Mouse (Mus musculus) intestine, embryonic 15.5 days (tissue): ENCODE measurements around the gene Tmem251. TPM values are rescaled to one million over a fixed set of nuclear protein-coding genes. Genes with fewer than 3 reads are reported as not detected.

Experiments used
- ATAC-seq: fragments of 200-750 bp; cut with Nextera tagmentation; 2 replicates; pipeline ENCODE4 v1.8.0; 2017; ENCODE audit warnings: moderate TSS enrichment, moderate library complexity
- H3K27ac ChIP-seq: fragments of 300-500 bp; sonication (generic); 2 replicates; pipeline ENCODE4 v1.5.1; 2015; ENCODE audit warnings: mild to moderate bottlenecking, inconsistent platforms
- H3K27me3 ChIP-seq: fragments of 300-500 bp; sonication (generic); replicated peaks from 2 replicates; pipeline ENCODE4 v1.6.1; 2015; ENCODE audit warnings: inconsistent platforms
- H3K36me3 ChIP-seq: fragments of 300-500 bp; sonication (generic); 2 replicates; pipeline ENCODE4 v1.6.1; 2015; ENCODE audit warnings: inconsistent platforms
- H3K4me1 ChIP-seq: fragments of 300-500 bp; sonication (generic); replicated peaks from 2 replicates; pipeline ENCODE4 v1.6.1; 2015; ENCODE audit warnings: inconsistent platforms
- H3K4me2 ChIP-seq: fragments of 300-500 bp; sonication (generic); replicated peaks from 2 replicates; pipeline ENCODE4 v1.6.1; 2015; ENCODE audit warnings: mild to moderate bottlenecking, inconsistent platforms
- H3K4me3 ChIP-seq: fragments of 300-500 bp; sonication (generic); replicated peaks from 2 replicates; pipeline ENCODE4 v1.5.1; 2015; ENCODE audit warnings: inconsistent platforms
- H3K9ac ChIP-seq: fragments of 300-500 bp; sonication (generic); 2 replicates; pipeline ENCODE4 v1.6.1; 2015; ENCODE audit warnings: inconsistent platforms
- H3K9me3 ChIP-seq: fragments of 300-500 bp; sonication (generic); 2 replicates; pipeline ENCODE4 v1.6.1; 2016; ENCODE audit warnings: inconsistent platforms
- WGBS: fragments of 180-500 bp; shearing (Covaris S2); methylation state at CpG from one replicate; pipeline ENCODE4 v1.1.7; 2015; 5-methylcytosine and 5-hydroxymethylcytosine counted together
- polyA plus RNA-seq: library from polyadenylated mRNA; unstranded; fragments of >200 nt; fragmentation: Nextera tagmentation; extraction: Ambion mirVana; gene quantifications from 2 replicates; pipeline ENCODE4 v1.2.1, GENCODE M21; 2015

Gene Tmem251
- polyA plus RNA-seq, 1 experiment from 2014 or later: 15.3 TPM

DNA sequence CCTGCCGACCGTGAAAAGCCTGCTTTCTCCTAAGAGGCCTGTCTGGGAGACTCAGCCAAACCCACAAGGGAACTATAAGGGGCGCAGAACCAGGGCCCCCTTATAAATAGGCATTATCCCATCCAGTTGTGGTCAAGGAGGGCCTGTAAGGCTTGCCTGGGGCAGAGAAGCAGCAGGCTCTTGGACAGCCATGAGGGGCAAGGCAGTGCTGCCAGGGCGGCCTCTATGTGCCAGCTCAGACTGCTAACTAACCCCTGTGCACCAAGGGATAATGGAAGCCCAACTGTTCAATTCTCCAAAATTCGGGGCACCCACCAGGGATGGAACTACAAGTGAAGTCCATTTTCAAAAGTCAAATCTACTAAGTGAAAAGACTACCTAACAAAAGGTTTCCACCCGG is 40.1 kb upstream of the Tmem251 start:
- Histone ChIP-seq H3K9ac (peak overlapping the region; percentile 84), H3K27ac (peak overlapping the region; percentile 81), H3K4me1 (peaks cover 40% of the 10 kb centered on the region)

GRCm38 (mm10) chr12:102703921-102704408 is 39.6 kb upstream of the Tmem251 start:
- Histone ChIP-seq H3K27ac (peak overlapping the region; percentile 81), H3K4me1 (peaks cover 37% of the 10 kb centered on the region), H3K4me2 (peak overlapping the region; percentile 95), H3K36me3 (no peaks in the 10 kb centered on the region), H3K9ac (peak overlapping the region; percentile 84), H3K4me3 (peak overlapping the region; percentile 86), H3K9me3 (no peaks in the 10 kb centered on the region), H3K27me3 (no peaks in the 10 kb centered on the region)
- no peak for ATAC-seq
- WGBS: 11% methylated on average over 17 of the region's 17 CpGs

More for the DNA sequence above, 40.1 kb upstream of the Tmem251 start:
- Histone ChIP-seq H3K27me3 (no peaks in the 10 kb centered on the region), H3K4me2 (peak overlapping the region; percentile 95), H3K36me3 (no peaks in the 10 kb centered on the region), H3K9me3 (no peaks in the 10 kb centered on the region), H3K4me3 (peak overlapping the region; percentile 86)
- no peak for ATAC-seq
- WGBS: 51% methylated on average over 6 of the region's 6 CpGs

GRCm38 (mm10) chr12:102704457-102705198 is 38.9 kb upstream of the Tmem251 start, which contains the start of gene Itpk1:
Itpk1 (minus strand) TSS chr12:102704930.
- under 1% methylated on average over 83 of the region's 105 CpGs for WGBS
- Histone ChIP-seq H3K4me3 (peak within 1 kb of the TSS; percentile 86), H3K4me2 (peak within 1 kb of the TSS; percentile 95), H3K9ac (peak within 1 kb of the TSS; percentile 84), H3K9me3 (no peaks in the 10 kb centered on the region), H3K27ac (peak within 1 kb of the TSS; percentile 90), H3K36me3 (no peaks in the 10 kb centered on the region), H3K4me1 (peaks cover 33% of the 10 kb centered on the region), H3K27me3 (no peaks in the 10 kb centered on the region)
- peak; percentile 93 for ATAC-seq

DNA sequence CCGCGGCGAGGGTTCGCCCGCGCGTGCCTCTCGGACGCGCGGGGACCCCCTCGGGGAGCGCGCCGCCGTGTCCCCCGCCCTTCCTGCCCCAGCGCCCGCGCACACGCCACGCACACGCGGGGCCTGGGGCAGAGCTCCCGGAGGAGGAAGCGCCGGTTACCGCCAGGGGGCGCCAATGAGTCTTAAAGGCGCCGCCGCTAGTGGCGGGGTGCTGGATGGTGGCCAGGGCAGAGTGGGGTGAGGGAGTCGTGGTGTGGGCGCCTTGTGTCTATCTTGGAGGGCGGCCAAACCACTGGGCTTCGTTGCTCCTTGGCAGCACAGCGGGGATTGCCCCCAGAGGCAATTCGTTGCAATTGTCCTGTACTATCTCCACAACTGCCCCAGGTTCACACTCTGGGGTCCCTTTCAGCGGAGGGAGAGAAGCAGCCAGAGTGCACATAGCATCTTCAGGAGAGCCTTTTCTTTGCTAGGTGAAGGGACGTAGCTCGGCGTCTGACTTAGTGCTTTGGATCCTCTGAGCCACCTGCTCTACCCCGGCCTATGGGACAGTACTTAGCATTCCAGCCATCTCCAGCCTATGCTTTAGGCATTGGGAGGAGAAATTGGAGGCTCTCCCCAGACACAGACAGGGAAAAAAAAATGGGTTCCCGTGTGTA is 38.2 kb upstream of the Tmem251 start:
- peak; percentile 82 for ATAC-seq
- peaks cover 33% of the 10 kb centered on the region for H3K4me1 ChIP-seq
- peak overlapping the region; percentile 84 for H3K9ac ChIP-seq
- no peaks in the 10 kb centered on the region for H3K9me3 ChIP-seq
- no peaks in the 10 kb centered on the region for H3K36me3 ChIP-seq
- H3K4me3 ChIP-seq: peak overlapping the region; percentile 86
- H3K27me3 ChIP-seq: no peaks in the 10 kb centered on the region
- H3K27ac ChIP-seq: peak overlapping the region; percentile 90
- 3% methylated on average over 45 of the region's 45 CpGs for WGBS
- peak overlapping the region; percentile 95 for H3K4me2 ChIP-seq

GRCm38 (mm10) chr12:102705906-102706640 is 37.5 kb upstream of the Tmem251 start:
- Histone ChIP-seq H3K4me2 (peak overlapping the region; percentile 95), H3K4me1 (peaks cover 33% of the 10 kb centered on the region), H3K36me3 (no peaks in the 10 kb centered on the region), H3K9me3 (no peaks in the 10 kb centered on the region), H3K4me3 (no peak overlapping the region), H3K9ac (peak overlapping the region; percentile 84; the same call in 1 of the 2 replicates), H3K27me3 (no peaks in the 10 kb centered on the region), H3K27ac (no peak overlapping the region)
- ATAC-seq: no peak
- WGBS: 73% methylated on average over 6 of the region's 6 CpGs

DNA sequence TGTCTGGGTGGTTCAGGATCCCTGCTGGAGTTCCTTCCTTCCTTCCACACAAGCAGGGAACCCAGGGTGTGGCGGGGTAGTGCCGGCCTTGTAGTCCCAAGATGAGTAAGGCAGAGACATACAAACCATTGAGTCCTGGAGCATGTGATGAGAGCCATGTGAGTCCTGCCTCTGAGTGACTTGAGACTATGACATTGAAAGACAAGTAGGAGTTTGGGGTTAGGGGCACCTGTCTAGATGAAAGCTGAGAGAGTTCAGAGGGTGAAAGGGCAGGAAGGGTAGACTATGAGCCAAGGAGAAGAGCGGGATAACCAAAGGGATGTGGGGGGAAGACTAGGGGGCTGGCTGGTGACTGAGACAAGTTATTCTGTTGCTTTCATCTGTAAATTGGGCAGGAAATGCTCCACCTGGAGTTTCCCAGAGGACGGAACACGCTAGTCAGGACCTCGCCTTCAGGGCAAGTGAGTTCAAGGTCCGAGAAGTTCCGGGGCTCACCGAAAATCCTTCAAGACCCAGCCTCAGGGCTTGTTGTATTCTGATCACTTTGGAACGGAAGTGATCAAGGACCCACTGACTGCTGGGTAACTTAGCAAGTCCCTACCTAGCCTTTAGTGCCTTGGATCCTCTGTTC is 36.6 kb upstream of the Tmem251 start:
- no peak for ATAC-seq
- Histone ChIP-seq H3K36me3 (no peaks in the 10 kb centered on the region), H3K27ac (no peak overlapping the region), H3K9me3 (no peaks in the 10 kb centered on the region), H3K4me3 (no peak overlapping the region), H3K9ac (no peak overlapping the region), H3K27me3 (no peaks in the 10 kb centered on the region), H3K4me2 (no peak overlapping the region), H3K4me1 (peaks cover 33% of the 10 kb centered on the region)
- WGBS: 86% methylated on average over 10 of the region's 10 CpGs

DNA sequence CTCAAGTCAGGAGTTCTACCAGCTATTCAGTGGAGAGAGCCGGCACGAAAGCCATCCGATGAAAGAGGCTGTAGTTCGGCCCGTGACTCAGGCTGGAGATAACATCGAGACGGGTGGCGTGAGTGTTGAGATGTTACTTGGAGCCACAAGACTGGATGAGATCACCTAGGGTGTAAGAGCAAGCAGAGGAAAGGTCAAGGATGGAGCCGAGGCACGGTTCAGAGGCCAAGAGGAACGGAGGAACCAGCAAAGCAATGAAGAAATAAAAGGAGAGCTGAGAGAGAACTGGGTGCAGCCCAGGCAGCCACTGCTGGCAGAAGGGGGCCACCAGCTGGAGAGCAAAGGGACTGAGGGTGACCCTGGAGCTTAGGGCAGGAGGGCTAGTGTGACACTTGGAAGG is 35.3 kb upstream of the Tmem251 start:
- Histone ChIP-seq H3K4me2 (no peak overlapping the region), H3K9ac (no peak overlapping the region), H3K4me1 (peaks cover 32% of the 10 kb centered on the region), H3K27me3 (no peaks in the 10 kb centered on the region), H3K4me3 (no peak overlapping the region), H3K9me3 (no peaks in the 10 kb centered on the region), H3K27ac (peak overlapping the region; percentile 36; the same call in 1 of the 2 replicates), H3K36me3 (no peaks in the 10 kb centered on the region)
- 63% methylated on average over 11 of the region's 11 CpGs for WGBS
- peak; percentile 13; the same call in 1 of the 2 replicates for ATAC-seq

- Histone ChIP-seq H3K27me3 (no peaks in the 10 kb centered on the region), H3K9me3 (no peaks in the 10 kb centered on the region), H3K9ac (no peak overlapping the region), H3K36me3 (no peaks in the 10 kb centered on the region), H3K4me2 (no peak overlapping the region), H3K4me3 (no peak overlapping the region), H3K27ac (no peak overlapping the region), H3K4me1 (peaks cover 26% of the 10 kb centered on the region; the same call in 1 of the 2 replicates)
- 86% methylated on average over 5 of the region's 5 CpGs for WGBS
- ATAC-seq: no peak
These were observed 33.7 kb upstream of the Tmem251 start for GRCm38 (mm10) chr12:102709896-102710295.

DNA sequence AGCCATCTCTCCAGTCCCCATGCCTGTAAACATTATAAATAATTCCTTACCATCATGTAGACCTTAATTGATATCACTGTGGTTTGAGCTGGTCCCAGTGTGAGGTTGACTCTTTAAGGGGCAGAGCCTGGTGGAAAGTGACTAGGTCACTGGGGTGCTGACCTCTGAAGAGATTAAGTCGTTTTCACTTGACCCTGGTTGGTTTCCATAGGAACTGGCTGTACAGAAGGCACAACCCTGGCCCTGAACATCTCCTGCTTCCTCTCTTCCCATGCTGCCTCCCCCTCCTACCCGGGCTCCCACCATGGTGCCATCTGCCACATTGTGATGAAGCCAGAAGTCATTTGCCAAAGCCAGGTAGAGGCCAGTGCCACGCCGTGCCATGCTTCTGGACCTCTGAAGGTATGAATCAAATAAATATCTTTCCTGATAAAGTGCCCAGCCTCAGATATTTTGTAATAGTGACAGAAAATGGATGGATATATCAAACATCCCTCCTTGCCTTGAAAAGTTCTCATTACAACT is 32.6 kb upstream of the Tmem251 start:
- H3K4me1 ChIP-seq: 0 out of 2 replicates have a peak, but pooled peaks cover 21% of the 10 kb centered on the region
- H3K9me3 ChIP-seq: no peaks in the 10 kb centered on the region
- H3K4me2 ChIP-seq: no peak overlapping the region
- no peak for ATAC-seq
- no peaks in the 10 kb centered on the region for H3K36me3 ChIP-seq
- H3K9ac ChIP-seq: no peak overlapping the region
- WGBS: 60% methylated on average over 4 of the region's 4 CpGs
- no peak overlapping the region for H3K27ac ChIP-seq
- H3K27me3 ChIP-seq: no peaks in the 10 kb centered on the region
- no peak overlapping the region for H3K4me3 ChIP-seq

DNA sequence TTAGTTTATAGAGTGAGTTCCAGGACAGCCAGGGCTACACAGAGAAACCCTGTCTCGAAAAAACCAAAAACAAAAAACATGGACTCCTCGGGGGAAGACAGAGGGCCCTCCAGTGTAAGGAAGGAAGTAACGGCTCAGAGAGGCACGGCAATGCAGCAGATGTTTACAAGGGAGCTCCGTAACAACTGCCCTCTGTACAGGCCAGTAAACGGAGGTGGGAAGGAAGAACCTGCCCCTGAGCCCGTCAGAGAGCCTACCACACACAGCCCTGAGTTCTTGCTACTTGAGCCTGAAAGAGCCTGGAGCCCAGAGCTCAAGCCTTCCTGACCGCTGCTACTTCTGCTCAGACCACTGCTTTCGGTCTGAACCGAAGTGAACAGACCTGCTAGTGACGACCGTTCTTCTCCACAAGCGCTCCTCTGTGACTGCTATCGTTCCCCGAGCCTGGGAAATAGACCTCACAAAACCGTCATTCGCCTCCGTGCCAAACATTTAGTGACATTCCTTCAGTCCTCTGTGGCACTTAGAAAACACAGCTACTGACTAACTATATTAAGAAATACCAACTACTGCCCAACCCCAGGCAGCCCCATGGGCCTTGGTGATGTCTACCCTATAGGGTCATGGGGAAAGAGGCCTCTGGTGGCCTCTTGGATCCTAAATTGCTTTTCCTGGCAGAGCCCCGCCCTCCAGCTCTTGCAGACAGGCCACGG is 30.3 kb upstream of the Tmem251 start:
- H3K36me3 ChIP-seq: no peaks in the 10 kb centered on the region
- no peak for ATAC-seq
- no peak overlapping the region for H3K27ac ChIP-seq

GRCm38 (mm10) chr12:102714116-102714515 is 29.4 kb upstream of the Tmem251 start:
- Histone ChIP-seq H3K9me3 (no peaks in the 10 kb centered on the region), H3K4me2 (no peak overlapping the region), H3K27me3 (no peaks in the 10 kb centered on the region), H3K4me1 (0 out of 2 replicates have a peak, but pooled peaks cover 10% of the 10 kb centered on the region), H3K36me3 (no peaks in the 10 kb centered on the region), H3K9ac (no peak overlapping the region), H3K27ac (no peak overlapping the region), H3K4me3 (no peak overlapping the region)
- no peak for ATAC-seq
- WGBS: 65% methylated on average over 2 of the region's 2 CpGs

More for the DNA sequence above, 30.3 kb upstream of the Tmem251 start:
- Histone ChIP-seq H3K9ac (no peak overlapping the region), H3K4me2 (no peak overlapping the region), H3K9me3 (no peaks in the 10 kb centered on the region), H3K4me1 (0 out of 2 replicates have a peak, but pooled peaks cover 10% of the 10 kb centered on the region), H3K4me3 (no peak overlapping the region), H3K27me3 (no peaks in the 10 kb centered on the region)
- WGBS: 62% methylated on average over 20 of the region's 20 CpGs
